Mouse (Mus musculus): ENCODE measurements around the gene Gadd45b.

The Gadd45b gene

GRCm38 (mm10) chr10:80956901-80957300 lies 27.0 kb downstream of the Gadd45b start:
- WGBS = 93% methylated on average over 6 of the region's 6 CpGs

GRCm38 (mm10) chr10:80957791-80958190 lies 27.9 kb downstream of the Gadd45b start:
- WGBS = 76% methylated on average over 4 of the region's 4 CpGs

GRCm38 (mm10) chr10:80958979-80959637 lies 29.2 kb downstream of the Gadd45b start:
- 97% methylated on average over 5 of the region's 5 CpGs for WGBS

GRCm38 (mm10) chr10:80960551-80961508 lies 31.0 kb downstream of the Gadd45b start:
- WGBS = 21% methylated on average over 16 of the region's 16 CpGs

- 55% methylated on average over 10 of the region's 10 CpGs for whole genome bisulfite sequencing
Observed at GRCm38 (mm10) chr10:80962051-80962472, 32.2 kb downstream of the Gadd45b start.

- WGBS = 70% methylated on average over 5 of the region's 5 CpGs
Observed at GRCm38 (mm10) chr10:80962585-80962984, 32.7 kb downstream of the Gadd45b start.

GRCm38 (mm10) chr10:80963031-80963975 lies 33.4 kb downstream of the Gadd45b start:
- WGBS = 54% methylated on average over 12 of the region's 12 CpGs

GRCm38 (mm10) chr10:80966296-80966695 lies 36.4 kb downstream of the Gadd45b start:
- 76% methylated on average over 12 of the region's 12 CpGs for WGBS

GRCm38 (mm10) chr10:80967101-80967656 lies 37.3 kb downstream of the Gadd45b start:
- WGBS = 54% methylated on average over 3 of the region's 3 CpGs

GRCm38 (mm10) chr10:80968106-80968505 lies 38.2 kb downstream of the Gadd45b start:
- 94% methylated on average over 4 of the region's 4 CpGs for WGBS

GRCm38 (mm10) chr10:80969298-80969697 lies 39.4 kb downstream of the Gadd45b start:
- 93% methylated on average over 3 of the region's 3 CpGs for WGBS

GRCm38 (mm10) chr10:80970159-80970558 lies 40.3 kb downstream of the Gadd45b start:
- 87% methylated on average over 8 of the region's 8 CpGs for WGBS

GRCm38 (mm10) chr10:80971533-80971932 lies 41.7 kb downstream of the Gadd45b start:
- WGBS = 79% methylated on average over 15 of the region's 15 CpGs

- WGBS = 51% methylated on average over 11 of the region's 11 CpGs
Observed at GRCm38 (mm10) chr10:80972071-80972987, 42.5 kb downstream of the Gadd45b start.

GRCm38 (mm10) chr10:80973722-80974121 lies 43.8 kb downstream of the Gadd45b start:
- 85% methylated on average over 1 of the region's 1 CpGs for WGBS

- WGBS = 95% methylated on average over 11 of the region's 11 CpGs
Observed at GRCm38 (mm10) chr10:80975478-80975877, 45.6 kb downstream of the Gadd45b start.

- 60% methylated on average over 7 of the region's 7 CpGs for WGBS
Observed at GRCm38 (mm10) chr10:80981564-80982112, 51.8 kb downstream of the Gadd45b start.

Data from cerebral cortex, adult 2 months (tissue).